Mouse (Mus musculus) fat pad, adult 2 months (tissue): ENCODE measurements around the gene Bace2.

Source experiments
- DNase-seq: peaks from one replicate; pipeline ENCODE4 v3.0.0-alpha.2; 2011; ENCODE audit warnings: low read depth, low spot score; ENCODE audit errors: extremely low read depth

The Bace2 gene

DNA sequence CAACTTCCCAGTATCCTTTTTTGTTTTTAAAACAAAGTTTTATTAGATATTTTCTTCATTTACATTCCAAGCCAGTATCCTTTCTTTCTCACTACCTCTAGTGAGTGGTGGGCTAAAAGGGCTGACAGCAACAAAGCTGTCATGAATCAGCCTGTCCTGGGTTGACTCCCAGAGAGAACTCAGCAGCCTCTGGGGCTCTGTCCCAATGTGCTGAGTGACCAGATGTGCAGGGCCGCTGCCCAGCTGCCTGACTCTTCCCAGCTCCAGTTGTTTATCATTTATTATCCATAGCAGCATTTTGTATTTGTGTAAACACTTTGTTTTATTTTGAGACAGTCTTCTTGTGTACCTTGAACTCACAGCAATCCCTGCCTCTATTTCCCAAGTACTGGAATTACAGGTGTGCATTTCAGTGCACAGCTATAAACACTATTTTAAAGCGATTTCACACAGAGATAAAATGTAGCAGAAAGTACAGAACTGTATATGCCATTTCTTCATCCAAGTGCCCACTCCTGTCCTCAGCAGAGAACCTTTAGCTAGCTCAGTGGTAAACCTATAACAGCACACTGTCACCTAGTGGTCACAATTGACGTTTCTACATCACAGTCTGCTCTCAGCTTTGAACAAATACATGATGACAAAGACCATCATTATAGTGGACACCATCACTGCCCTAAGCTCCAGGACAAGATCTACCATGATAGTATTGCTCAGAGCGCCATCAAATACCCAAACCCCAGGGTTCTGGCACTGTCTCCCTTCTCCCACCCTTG is 109.8 kb downstream of the Bace2 start:
- DNase-seq = no peak

DNA sequence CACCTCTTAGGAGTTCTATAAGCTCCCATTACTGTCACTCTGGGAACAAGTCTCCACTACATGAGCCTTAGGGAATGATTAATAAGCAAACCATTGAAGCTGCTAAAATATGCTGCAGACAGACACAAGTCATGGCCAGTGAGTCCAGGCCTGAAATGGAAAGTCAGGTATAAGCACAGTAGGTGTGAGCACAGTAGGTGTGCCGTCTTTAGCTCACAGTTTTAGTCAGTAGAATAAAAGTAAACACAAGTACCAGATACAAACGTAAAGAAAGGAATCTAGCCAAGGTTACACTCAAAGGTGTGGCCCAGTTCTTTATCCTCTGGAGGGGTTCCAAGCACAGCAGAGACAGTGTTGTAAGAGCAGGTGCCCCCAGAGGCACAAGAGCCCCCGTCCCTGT is 110.9 kb downstream of the Bace2 start:
- DNase-seq = no peak

DNA sequence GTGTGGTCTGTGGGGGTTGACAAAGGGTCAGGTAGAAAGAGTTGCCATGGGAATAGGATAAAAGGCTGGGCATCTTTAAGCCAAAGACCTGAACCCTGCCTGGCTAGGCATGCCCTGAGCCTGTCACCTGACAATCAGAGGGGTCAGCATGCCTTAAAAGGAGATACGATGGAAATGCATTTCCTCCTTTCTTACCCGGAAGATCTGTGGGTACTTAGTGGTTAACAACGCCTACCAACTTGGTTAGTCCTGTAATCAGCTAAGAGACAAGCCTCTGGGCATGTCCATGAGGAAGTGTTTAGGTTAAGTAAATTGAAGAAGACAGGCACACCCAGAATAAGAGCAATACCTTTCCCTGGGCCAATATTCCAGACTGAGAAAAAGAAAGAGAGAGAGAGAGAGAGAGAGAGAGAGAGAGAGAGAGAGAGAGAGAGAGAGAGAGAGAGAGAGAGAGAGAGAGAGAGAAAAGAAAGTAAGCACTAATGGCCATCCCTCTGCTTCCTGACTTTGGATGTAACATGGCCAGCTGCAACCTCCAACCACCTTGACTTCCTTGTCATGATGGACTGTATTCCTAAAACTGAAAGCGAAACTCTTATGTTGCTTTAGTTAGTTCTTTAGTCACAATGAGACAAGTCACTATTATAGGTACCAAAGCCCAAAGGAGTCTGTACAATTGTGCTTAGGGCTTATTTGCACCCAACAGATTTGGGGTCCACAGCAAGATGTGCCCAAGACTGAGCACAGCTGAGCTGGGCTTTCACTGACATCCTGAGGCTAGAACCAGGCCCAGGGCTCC is 111.7 kb downstream of the Bace2 start:
- no peak for DNase-seq

DNA sequence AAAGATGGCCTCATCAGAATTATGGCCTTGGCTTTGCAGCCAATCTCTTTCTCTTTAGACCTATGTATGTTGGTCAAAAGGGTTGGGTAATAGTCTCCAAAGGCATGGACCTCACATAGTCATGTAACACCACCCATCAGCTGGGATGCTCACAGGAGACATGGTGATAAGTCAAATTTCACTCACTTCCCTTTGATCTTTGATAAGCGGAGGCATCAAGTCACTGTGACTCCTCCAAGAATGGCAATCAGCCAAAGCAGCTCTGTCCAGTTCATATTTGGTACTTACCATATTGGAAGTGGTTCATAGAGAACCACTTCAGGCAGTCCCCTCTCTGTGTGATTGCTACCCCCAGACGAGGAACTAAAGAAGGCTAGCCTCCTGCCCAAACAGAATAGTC is 118.1 kb downstream of the Bace2 start:
- DNase-seq = no peak

DNA sequence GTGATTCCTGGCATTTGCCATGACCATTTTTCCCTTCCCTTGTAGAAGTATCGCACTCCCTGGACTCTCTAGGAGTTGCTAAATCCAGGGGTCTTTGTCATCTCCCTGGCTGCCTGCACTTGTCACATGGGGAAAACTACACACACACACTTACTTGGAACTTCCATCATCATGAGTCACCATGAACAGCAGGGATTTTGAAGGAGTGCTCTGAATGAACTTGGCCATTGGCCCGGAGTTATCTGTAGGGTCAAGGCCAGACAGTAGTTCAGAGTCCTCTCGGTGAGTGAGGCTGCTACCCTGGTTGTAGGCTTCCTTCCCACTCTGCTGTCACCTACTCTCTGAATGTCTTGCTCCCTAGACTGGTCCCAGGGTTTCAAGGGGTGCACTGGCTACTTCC is 119.0 kb downstream of the Bace2 start:
- DNase-seq = no peak

DNA sequence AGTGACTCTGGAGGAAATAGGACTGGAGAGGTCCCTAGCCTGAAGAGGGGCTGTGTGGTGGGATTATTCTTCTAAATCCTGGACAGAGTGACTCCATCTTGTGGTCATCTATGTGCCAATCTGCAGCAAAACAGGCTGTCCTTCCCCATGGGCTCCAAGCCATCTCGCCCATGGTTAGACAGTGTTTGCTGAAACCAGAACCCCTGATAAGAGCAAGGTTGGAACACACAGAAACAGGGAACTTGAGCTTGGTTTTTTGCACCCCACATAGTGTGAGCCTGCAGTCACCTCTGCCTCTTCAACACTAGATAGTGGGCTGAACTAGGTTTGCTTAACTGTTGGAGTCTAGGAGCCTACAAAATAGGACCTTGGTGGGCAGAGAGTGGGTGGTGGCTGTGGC is 120.0 kb downstream of the Bace2 start:
- no peak for DNase-seq

DNA sequence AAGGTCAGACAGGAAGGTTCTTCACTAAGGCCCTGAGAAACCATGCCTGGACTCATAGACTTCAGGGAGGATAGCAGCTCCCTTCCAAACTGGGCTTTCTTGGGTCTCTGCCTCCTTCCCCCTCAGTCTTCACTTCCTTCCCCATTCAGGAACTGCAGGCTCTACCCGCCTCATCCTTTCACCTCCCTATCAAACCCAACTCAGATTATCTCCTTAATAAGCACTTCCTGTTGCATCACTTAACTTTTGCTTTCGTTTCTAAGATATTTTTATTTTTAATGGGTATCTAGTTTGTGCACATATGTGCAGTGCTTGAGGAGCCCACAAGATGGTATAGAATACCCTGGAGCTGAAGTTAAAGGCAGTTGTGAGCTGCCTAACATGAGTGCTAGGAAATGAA is 122.1 kb downstream of the Bace2 start:
- DNase-seq = no peak

DNA sequence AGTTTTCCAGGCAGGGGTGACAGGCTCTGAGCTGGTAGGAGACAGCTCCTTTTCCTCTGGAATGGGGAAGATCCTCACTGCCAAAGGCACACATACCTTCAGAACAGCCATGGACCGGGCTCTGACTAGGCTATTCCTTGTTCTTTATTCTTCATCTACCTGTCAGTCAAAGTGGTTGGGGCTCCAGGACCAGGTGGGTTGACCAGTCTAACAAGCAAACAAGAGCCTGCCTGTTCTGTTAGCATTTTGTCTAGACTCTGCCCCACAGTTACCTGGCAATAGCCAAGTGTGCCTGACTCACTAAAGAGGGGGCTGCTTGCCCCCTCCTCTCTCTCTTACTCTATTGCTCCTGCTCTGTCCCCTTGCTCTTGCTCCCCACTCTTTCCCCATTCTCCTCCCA is 135.8 kb downstream of the Bace2 start:
- DNase-seq = no peak
